Mouse (Mus musculus) ES-E14 (cell line): Measurements from ENCODE around the gene Dnah1.

Experiments used
- CHD2 ChIP-seq: IDR thresholded peaks from 2 replicates; pipeline ENCODE4 v1.6.1; 2014; ENCODE audit warnings: mild to moderate bottlenecking, low read depth, low read length, inconsistent platforms
- HCFC1 ChIP-seq: IDR thresholded peaks from 2 replicates; pipeline ENCODE4 v1.6.1; 2012; ENCODE audit warnings: low read length, inconsistent platforms, borderline replicate concordance; ENCODE audit not compliant: insufficient read depth
- ZC3H11A ChIP-seq: IDR thresholded peaks from 2 replicates; pipeline ENCODE4 v1.6.1; 2012; ENCODE audit warnings: low read depth, mild to moderate bottlenecking, inconsistent platforms, low read length, borderline replicate concordance
- ZNF384 ChIP-seq: IDR thresholded peaks from 2 replicates; pipeline ENCODE4 v1.6.1; 2012; ENCODE audit warnings: low read depth, low read length, inconsistent platforms

DNA sequence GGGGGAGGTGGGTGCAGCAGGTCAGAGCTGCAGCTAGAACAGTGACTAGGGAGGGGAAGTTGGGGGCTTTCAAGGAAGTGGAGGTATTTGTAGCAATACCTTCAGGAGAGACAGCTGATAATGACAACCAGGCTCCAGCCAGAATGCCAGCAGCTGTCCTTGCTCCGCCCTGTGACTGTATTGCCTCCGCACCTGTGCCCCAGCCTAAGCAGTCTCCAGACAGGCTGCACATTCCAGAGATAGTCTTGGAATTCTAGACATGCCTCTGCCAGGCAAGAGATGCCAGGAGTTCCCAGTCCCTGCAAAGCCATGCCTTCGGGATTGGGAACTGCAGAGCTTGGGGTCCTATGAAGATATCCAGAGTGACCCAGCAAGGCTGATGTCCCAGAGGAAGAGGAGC, 111.2 kb downstream of the Dnah1 start:
- TF ChIP-seq ZC3H11A (no peak), CHD2 (no peak), HCFC1 (no peak), ZNF384 (no peak)
